Comparison of ENCODE assay signal across 8 mouse cellular contexts in genomic region chr19:59388399-59388798, GRCm38 (mm10). TPM values are rescaled to one million over a fixed set of nuclear protein-coding genes. Genes with fewer than 3 reads are reported as not detected.
DNase-seq lines count a peak whose midpoint lies in the region; ATAC-seq and TF ChIP-seq lines count a peak whose summit lies in the region.

No protein-coding gene starts in this region.

- no peak for TF ChIP-seq EP300 in liver, postnatal 0 days (IDR thresholded peaks at IDR 0.05; ENCODE audit: low read depth)

- peak; percentile 39 to 46 for DNase-seq in left cerebral cortex, postnatal 14 days (ENCODE audit: low spot score in 2 of 2)
- no peak for DNase-seq in left cerebral cortex, adult 11 months (ENCODE audit: low spot score)
- peak; percentile 13 to 14 for DNase-seq in layer of hippocampus, postnatal 25 days (ENCODE audit: extremely low spot score in 1 of 2, low spot score in 1 of 2)
- peak; percentile 18 for DNase-seq in right cerebral cortex, postnatal 25 days
- DNase-seq in ovary, postnatal 36 days (ENCODE audit: low spot score): no peak
- DNase-seq in liver, postnatal 0 days: no peak

- H3K27ac ChIP-seq in forebrain, embryonic 13.5 days: no peak overlapping the region
- no peak overlapping the region for H3K27ac ChIP-seq in liver, postnatal 0 days (ENCODE audit: low read depth)

- no peak overlapping the region for H3K4me3 ChIP-seq in forebrain, embryonic 13.5 days
- no peak overlapping the region for H3K4me3 ChIP-seq in liver, postnatal 0 days (ENCODE audit: low read depth, low read length)

- no peaks in the 10 kb centered on the region for H3K36me3 ChIP-seq in forebrain, embryonic 13.5 days (ENCODE audit: poor library complexity, severe bottlenecking)
- no peaks in the 10 kb centered on the region for H3K36me3 ChIP-seq in liver, postnatal 0 days (replicated peaks; ENCODE audit: insufficient read depth, low read length)

- no peak for TF ChIP-seq CTCF in liver, postnatal 0 days (IDR thresholded peaks at IDR 0.05; ENCODE audit: low read depth)

- H3K27me3 ChIP-seq in forebrain, embryonic 13.5 days: peaks cover 38% of the 10 kb centered on the region
- H3K27me3 ChIP-seq in liver, postnatal 0 days (ENCODE audit: insufficient read depth, low read length): no peaks in the 10 kb centered on the region; the same call in 1 of the 2 replicates

- peak; percentile 55; the same call in 1 of the 2 replicates for ATAC-seq in forebrain, embryonic 13.5 days
- no peak for ATAC-seq in liver, postnatal 0 days
- no peak for ATAC-seq in monocyte, adult 5-6 weeks (replicated peaks; ENCODE audit: insufficient number of reproducible peaks, low FRiP score, low TSS enrichment, poor library complexity, severe bottlenecking)

- 0 out of 2 replicates have a peak overlapping the region, but pooled peaks have one; percentile 5 for H3K9ac ChIP-seq in forebrain, embryonic 13.5 days
- no peak overlapping the region for H3K9ac ChIP-seq in liver, postnatal 0 days (replicated peaks)

- H3K9me3 ChIP-seq in forebrain, embryonic 13.5 days (replicated peaks): no peaks in the 10 kb centered on the region
- no peaks in the 10 kb centered on the region for H3K9me3 ChIP-seq in liver, postnatal 0 days (ENCODE audit: low read length)

- H3K4me1 ChIP-seq in forebrain, embryonic 13.5 days: peaks cover 14% of the 10 kb centered on the region
- H3K4me1 ChIP-seq in liver, postnatal 0 days (ENCODE audit: insufficient read depth): peaks cover 20% of the 10 kb centered on the region

- 1% methylated on average over 5 of the region's 5 CpGs for WGBS in forebrain, embryonic 13.5 days
- WGBS in liver, postnatal 0 days (ENCODE audit: insufficient replicate concordance): 38% methylated on average over 5 of the region's 5 CpGs

- intact Hi-C loops in left cerebral cortex, postnatal 14 days (cut with DNase I): loop anchor here (10.0 kb wide), 1 partner anchor 1026 kb away; no protein-coding TSS in a partner anchor

- peak overlapping the region; percentile 53 for H3K4me2 ChIP-seq in forebrain, embryonic 13.5 days
- H3K4me2 ChIP-seq in liver, postnatal 0 days (ENCODE audit: low read depth, low read length): no peak overlapping the region

RNA-seq across cellular contexts. Expression of gene Pdzd8, which starts 42.8 kb away (rescaled TPM):
- 10 to 100 TPM; 60.8 to 61.8 TPM for total RNA-seq in left cerebral cortex, postnatal 14 days (2021)
- polyA plus RNA-seq in forebrain, embryonic 13.5 days (2015; fragmentation: Nextera tagmentation; extraction: Ambion mirVana): 8.4 and 9.4 TPM in 2 replicates
- total RNA-seq in layer of hippocampus, postnatal 25 days (2021): 10 to 100 TPM; 50.0 to 52.6 TPM
- polyA plus RNA-seq in liver, postnatal 0 days (2015; fragmentation: Nextera tagmentation; extraction: Ambion mirVana): 3.1 and 3.4 TPM in 2 replicates
- 54.7 to 72.0 TPM (median 56.5 TPM) in 3 replicates for total RNA-seq in monocyte, adult 5-6 weeks (2017)

Comparison
In these comparisons a context has a peak if more than half of its experiments do, and no peak if none do; other contexts are left out.
1. DNase-seq: peak in left cerebral cortex, postnatal 14 days (2 of 2), layer of hippocampus, postnatal 25 days (2 of 2) and right cerebral cortex, postnatal 25 days (single experiment); none in left cerebral cortex, adult 11 months (single experiment), ovary, postnatal 36 days (single experiment) and liver, postnatal 0 days (single experiment).